Mouse (Mus musculus) right cerebral cortex, adult 18-20 months (tissue): Measurements from ENCODE around the gene Tcte1.
A peak's percentile ranks its signal among the peaks of the same experiment; 100 is the strongest.

Source experiments
- DNase-seq: peaks from one replicate; pipeline ENCODE4 v3.0.0; 2022; ENCODE audit warnings: mixed read lengths

The Tcte1 gene

DNA sequence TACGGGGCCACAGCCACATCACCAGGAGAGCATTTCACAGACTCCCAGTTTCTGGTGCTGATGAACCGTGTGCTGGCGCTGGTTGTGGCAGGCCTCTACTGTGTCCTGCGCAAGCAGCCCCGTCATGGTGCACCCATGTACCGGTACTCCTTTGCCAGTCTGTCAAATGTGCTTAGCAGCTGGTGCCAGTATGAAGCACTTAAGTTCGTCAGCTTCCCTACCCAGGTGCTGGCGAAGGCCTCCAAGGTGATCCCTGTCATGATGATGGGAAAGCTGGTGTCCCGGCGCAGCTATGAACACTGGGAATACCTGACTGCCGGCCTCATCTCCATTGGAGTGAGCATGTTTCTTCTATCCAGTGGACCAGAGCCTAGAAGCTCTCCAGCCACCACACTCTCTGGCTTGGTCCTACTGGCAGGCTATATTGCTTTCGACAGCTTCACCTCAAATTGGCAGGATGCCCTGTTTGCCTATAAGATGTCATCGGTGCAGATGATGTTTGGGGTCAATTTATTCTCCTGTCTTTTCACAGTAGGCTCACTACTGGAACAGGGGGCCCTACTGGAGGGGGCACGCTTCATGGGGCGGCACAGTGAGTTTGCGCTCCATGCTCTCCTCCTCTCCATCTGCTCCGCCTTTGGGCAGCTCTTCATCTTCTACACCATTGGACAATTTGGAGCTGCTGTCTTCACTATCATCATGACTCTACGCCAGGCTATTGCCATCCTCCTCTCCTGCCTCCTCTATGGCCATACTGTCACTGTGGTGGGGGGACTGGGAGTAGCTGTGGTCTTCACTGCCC lies 43.3 kb downstream of the Tcte1 start:
- DNase-seq: no peak

DNA sequence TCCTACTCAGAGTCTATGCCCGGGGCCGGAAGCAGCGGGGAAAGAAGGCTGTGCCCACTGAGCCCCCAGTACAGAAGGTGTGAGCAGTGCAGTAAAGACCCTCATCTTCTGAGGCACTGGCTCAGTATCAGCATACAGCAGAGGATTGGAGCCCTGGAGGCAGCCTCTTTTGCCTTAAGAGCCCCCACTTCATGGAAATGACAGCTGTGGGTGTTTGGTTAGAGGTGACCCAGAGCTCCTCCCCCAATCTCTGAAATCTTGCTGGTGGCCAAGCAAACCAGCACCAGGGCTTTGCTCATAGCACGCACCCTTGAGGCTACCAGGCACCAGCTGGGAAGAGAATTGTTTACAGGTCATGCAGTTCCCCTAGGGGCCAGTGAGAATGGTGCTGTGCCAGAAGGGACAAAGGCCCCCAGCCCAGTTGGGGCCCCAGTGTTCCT lies 43.9 kb downstream of the Tcte1 start:
- no peak for DNase-seq

DNA sequence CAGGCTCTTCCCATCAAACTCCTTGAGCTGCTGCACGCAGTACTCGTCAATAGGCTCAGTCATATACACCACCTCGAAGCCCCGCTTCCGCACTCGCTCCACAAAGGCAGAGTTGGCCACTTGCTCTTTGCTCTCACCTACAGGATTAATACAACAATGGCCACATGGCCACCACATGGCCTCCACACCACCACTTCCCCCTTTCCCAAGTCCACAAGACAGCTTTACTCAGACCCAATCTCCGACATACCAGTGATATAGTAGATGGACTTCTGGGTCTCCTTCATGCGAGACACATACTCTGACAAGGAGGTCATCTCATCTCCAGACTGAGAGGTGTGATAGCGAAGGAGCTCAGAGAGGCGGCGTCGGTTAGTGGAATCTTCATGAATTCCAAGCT lies 45.8 kb downstream of the Tcte1 start:
- no peak for DNase-seq

DNA sequence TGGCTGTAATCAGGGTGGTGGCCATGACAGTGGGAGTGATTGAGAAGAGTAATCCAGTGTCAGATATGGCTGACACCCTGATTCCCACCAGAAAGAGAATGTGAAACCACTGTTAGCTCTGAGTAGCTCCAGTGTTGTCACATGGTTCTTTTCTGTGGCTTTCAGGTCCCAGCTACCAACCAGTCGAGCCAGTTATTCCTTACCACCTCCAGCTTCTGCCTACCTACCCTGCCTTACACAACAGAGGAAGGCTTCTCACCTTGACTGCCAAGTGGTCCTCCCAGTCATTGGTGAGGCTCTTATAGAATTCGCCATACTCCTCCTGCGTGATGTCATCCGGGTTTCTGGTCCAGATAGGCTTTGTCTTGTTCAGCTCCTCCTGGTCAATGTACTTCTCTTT lies 46.8 kb downstream of the Tcte1 start:
- DNase-seq: no peak

DNA sequence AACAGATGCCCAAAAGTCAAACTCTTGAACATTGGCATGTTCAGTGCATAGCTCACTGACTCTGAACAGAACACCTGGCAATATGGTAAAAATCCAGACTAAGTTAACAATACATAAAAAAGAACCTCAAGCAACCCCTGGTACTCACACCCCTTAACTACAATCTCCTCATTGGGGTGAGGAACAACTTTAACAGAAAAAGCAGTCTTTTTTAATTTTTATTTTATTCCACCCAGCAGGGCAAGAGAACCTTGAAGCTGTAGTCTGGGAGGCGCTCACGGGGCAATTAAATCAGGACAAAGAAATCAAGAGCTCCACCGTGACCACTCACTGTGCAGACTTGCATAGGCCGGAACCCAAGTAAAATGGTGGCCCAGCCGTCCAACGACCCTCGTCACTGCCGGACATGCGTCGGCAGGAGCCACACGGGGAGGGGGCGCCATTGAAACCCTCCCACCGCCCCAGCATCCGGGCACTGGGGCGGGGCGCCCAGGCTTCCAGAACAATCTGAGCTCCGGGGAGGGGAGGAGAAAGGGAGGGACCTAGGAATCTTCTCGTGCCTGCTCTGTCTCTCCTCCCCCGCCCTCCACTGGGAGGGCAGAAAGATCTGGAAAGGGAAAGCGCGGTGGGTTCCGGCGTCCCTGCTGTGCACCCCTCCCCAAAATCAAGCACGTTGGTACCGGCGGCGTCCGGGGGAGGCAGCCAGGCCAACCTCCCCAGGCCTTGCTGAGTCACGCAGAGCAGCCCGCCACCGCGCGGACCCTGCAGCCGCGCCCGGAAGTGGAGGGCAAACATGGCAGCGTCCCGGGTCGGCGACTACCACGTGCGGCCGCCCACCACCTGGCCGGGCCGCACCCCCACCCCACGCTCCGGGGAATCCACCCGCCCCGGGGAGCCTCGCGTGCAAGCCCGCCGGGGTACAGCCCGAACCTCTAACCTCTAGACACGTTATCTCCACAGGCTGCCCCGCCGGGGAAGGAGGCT lies 49.2 kb downstream of the Tcte1 start:
- peak; percentile 76 for DNase-seq

DNA sequence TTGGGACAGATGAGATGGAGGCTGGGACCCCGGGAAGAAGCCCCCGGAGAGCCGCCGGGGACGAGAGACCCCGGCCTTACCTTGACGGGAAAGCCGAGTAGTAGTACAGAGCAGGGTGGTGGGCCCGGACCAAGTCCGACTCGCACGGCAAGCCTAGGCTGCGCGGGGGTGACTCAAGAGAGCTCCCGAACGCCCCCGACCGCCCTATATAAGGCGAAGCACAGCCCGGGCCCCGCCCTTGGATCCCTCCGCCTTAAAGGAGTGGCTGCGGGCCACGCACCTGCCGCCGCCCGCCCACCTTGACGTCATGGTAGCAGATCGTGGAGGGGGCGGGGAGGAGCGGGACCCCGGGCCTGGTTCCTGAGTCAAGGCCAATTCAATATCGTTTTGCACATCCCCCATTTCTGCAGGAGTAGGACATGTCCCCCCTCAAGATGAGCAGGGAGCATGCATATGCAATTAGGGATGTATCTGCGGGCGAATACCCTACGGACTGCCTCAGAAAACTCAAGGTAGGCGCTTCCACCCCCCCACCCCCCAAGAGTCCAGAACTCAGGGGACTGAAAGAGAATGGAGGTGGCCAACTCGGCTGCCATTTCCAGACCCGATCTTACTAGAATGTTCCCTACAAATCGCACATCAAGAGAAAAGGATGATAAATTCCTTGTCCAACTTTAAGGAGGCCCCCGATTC lies 50.0 kb downstream of the Tcte1 start, which contains the start of gene Hsp90ab1:
Hsp90ab1 (minus strand) TSS at position 185 of the 693 bp plus-strand sequence.
- DNase-seq: peak; percentile 99

DNA sequence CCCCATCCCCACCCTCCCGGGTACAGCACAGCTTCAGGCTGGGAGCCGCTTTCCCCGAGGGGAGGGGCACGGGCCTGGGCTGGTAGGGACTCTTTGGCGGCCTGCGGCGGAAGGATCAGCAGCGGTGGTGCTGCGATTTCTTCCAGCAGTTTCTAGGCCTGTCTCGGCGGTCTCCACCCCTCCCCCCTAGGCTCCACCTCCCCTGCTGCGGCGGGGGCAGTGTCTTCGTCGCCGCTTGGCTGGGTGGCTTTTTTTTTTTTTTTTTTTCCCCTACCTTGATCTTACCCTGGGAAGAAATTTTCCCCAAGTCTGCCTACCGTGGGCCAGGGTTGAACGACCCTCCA lies 50.5 kb downstream of the Tcte1 start:
- peak; percentile 96 for DNase-seq

DNA sequence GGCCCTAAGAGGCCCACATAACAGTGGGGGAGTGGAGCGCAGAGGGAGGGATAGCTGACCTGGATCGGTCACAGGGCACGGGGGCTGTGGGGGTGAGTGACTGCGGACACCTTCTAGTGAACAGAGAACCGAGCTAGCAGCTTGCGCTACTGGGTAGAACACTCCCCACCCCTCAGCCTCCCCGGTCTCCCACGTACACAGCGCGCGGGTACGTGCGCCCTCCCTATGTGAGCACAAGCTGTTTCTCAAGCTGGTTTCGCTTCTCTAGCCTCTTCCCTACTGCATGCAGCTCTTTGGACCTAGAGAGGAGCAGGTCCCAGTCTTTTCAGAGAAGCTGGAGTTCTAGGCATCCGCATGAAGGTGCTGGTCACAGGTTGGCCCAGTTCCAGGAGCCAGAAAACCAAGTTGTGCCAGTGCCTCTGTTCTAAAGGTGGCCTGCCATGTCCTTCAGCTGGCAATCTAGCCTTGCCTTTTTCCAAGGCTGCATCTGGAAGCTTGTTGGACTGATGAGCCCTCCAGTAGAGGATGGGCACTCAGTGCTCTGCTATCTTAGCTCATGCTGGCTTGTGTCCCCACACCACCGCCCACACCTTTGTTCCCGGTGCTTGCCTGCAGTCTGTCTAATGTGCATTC lies 51.0 kb downstream of the Tcte1 start:
- peak; percentile 87 for DNase-seq

DNA sequence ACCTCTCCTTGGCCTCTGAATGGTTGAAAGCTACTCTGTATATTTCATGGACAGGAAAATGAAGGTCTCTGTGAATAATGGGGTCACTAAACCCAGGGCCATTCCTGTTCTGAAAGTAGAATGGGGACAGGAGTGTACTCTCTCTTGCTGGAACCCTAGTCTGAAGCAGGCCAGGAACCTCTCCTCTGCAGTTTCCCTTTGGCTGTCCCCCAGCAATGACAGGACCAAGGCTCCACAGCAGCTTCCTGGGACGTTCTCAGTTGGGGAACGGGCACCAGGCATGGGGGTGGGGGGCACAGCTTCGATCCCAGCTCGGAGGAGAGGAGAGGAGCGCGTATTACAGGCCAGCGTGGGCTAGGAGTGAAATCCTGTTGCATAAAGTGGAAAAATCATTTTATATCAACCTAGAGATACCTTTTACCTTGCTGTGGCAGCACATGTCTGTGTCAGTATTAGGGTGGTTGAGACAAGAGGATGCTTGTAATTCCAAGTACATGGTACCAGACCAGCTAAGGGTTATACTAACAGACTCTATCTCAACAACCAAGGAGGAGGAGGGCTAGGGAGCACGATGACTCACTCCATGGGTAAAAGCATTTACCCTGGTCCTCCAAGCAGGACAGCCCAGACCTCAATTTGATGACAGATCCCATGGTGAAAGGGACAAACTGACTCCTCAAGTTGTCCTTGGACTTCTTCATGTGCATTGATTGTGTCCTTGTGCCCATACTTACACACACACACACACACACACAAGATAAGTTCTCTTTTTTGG lies 52.1 kb downstream of the Tcte1 start:
- no peak for DNase-seq

DNA sequence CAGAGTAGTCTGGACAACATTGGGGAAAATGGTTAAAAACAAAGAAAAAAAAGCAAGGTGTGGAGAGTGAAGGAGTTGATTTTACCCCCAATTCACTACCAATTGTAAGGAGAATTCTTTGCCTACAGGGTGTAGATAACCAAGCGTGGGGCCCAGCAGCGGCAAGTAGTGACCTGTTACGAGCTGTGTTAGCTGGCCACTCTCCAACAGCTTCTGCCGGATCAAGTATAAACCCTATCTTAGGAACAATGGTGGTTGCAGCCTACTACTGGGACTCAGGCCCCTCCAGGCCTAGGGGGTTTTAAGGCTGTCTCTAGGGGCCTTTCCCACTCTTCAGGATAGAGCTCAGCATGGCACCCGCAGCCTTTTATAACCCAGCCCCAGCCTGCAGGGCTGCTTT lies 55.0 kb downstream of the Tcte1 start:
- no peak for DNase-seq

DNA sequence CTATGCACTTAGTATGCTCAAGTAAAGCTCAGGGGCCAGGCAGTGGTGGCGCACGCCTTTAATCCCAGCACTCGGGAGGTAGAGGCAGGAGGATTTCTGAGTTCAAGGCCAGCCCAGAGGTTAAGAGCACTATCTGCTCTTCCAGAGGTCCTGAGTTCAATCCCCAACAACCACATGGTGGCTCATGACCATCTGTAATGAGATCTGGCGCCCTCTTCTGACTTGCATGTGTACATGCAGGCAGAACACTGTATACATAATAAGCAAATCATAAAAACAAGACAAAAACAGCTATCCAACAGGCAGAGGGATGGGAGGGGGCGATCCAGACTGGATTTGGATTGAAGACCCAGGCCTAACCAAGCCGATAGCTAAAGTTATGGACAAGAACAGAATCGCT lies 55.6 kb downstream of the Tcte1 start:
- DNase-seq: no peak

DNA sequence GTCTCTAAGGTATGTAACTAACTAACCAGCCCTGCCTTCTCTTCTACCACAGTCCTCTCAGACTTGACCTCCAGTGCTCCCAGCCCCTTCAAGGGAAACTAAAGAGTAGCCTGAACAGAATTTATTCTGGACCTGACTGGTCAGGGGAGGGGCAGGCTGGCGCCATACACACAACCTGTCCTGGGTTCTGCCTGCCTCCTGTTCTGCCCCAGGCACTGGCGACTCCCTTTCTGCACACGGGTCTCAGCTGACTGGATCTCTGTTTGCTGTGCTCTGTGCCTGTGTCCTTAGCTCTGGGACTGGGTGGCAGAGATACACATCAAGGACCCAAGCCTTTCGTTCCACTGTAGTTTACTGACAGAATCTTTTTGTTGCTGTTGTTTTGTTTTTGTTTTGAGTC lies 56.3 kb downstream of the Tcte1 start:
- no peak for DNase-seq

DNA sequence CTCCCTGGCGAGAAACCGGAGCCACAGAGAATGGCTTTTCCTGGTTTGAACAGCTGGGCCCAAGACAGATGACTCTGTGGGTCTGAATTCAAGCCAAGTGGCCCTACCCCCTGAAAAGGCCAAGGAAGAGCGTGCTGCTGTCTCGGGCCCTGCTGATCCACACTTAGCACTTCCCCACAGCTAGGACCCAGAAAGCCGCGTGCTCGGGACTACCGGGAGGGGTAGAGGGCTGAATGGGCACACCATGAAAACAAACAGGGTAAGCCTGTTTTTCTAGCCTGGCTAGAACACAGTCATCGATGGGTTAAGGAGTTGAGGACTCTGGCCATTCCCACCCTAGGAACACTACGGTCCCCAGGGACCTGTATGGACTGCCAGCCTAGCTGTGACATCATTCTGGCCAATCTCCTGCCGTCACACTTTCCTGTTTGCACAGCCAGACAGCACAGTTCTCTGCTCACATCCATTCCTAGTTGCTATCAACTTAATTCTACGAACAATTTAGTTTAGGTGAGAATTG lies 57.8 kb downstream of the Tcte1 start:
- no peak for DNase-seq

DNA sequence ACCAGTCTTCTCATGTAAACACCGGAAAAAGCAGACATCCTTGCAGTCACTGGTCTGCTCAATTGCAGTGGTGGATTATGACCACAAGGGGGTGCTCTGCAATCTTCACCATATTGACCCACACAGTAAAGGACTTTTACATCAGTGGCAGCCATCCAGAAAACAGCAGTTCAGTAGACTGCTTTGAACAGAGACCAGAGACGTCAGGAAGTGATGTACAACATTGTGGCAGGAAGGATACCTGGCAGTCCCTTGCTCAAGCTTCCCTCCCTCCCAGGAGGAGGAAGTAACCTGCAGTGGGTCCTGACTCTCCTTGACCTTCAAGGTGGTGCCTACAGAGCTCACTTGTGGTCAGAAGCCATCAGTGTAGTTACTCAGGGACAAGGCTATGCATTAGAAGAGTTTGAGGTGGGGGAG lies 58.3 kb downstream of the Tcte1 start:
- peak; percentile 54 for DNase-seq

DNA sequence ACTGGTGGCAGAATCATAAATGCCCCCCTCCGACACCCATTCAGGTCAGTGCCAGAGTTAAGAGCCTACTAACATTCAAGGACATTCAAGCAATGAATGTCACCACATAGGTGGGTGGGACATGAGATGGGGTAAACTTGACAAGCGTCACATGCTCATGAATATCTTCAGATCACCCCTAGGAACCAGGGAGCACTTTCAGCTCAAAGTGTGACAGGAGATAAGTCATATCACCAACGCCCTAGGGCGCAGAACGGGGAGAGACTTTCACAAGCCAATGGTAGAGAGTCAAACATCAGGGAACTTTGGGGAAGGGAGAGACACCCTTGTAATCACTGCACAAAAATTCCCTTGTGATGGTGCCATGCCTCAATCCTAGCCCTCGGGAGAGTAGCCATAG lies 59.0 kb downstream of the Tcte1 start:
- no peak for DNase-seq

DNA sequence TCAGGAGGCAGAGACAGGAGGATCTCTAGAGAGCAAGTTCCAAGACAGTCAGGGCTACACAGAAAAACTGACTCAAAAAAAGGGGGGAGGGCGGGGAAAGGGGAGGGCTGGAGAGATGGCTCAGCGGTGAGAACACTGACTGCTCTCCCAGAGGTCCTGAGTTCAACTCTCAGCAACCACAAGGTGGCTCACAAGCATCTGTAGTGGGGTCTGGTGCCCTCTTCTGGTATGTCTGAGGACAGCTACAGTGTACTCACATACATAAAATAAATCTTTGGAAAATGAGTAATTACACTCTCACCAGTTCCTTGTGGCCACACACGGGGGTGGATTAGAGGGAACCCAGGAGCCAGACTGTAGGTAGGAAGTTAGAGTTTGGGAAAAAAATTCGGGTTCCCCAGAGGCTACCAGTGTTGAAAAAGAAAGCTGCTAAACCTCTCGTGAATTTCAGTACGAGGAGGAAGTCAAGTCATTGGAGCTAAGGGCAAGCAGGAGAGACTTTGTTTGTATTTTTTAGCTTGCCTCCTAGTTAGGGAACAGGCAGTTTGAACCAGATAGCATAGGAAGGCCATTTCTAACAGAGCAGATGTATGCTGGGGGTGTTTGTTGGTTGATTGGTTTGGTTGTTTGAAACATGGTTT lies 59.6 kb downstream of the Tcte1 start:
- DNase-seq: no peak

DNA sequence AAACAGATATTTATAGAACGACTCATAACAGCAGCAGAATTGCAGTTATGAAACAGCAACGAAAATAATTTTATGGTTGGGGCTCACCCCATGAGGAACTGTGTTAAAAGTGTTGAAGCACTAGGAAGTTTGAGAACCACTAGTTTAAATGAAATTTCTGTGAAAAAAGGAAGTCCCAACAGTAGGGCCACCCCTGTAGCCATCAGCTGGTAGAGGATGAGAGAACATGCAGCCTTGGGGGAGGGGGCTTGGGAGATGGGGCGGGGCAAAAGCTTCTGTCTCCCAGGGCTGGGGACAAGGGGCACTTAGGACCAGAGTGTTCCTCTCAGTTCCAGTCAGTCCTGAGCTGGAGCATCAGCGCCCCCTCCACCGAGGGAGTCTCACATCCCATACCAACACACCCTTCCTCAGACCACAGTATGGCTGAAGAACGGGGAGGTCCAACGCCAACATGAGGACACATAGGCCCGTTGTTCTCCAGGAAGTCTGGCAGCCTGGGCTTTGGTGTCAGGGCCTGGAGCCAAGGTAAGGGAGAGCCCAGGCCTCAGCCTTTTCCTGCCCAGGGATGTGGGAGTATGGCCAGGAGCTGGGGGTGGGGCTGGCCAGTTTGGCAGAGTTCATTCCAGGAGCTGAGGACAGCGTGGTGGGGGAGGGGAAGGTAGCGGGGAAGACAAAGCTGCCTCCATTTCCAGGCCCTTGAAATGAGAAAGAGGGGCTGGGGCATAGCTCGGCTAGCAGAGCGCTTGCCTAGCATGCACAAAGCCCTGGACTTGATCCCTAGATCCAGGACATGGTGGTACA lies 61.1 kb downstream of the Tcte1 start:
- DNase-seq: peak; percentile 70

DNA sequence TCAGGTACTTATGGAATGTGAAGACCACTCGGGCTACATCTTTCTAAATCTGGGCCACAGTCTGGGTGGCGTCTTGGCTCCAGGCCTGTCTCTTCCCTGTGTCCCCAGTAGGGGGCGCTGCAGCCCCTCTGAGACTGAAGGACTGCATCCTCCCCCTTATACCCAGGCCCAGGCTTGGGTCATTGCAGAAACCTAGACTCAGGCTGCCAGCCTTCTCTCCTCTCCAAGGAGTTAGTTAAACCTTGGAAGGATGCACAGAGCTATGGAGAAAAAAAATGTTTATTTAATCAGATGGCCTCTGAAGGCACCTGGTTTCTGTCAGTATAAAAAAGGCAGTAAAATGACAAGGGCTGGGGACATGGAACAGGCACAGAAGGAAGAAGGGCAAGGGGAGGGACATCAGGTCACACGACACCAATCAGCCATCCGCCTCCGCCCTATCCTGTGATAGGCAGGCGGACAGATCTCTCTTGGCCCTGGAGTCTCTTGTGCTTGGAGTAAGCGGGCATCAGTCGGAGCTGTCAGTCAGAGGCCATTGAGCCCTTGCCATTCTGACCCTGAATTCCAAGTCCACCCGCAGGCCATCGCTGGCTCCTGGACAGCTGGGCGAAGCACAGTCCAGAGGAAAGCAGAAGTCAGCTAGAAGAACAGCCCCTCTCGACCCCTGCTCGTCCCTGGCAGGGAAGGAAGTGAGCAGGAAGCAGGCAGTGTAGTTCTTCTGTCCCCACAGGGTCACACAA lies 61.9 kb downstream of the Tcte1 start:
- DNase-seq: peak; percentile 69

DNA sequence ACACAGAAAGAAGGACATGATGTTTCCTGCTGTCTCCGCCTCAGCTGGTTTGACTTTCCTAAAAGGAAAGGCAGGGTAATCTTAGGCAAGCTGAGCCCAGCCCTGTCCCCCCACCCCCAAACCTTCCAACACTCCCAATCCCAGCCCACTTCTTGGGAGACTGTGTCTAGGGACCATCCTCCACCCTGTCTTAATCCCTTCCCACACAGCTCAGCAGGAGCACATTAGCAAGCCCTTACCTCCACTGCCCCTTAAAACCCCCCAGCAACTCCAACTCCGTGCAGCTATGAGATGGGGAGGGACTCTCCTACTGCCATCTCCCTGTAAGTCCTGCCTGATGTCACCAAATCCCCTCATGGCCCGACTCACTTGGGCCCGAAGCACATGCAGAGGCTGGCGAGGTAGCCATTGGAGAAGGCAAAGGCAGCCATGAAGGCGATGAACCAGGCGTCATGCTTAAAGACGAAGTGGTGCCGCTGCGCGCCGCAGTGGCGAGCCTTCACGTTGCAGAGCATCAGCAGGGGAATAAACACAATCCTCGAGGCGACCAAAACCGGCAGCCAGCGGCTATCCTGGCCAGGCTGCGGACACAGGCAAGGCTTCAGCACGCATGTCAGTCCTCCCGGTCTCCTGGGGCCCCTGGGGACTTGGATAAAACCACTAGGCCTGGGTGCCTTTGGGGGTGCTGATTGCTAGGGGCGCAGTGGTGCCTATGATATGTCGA lies 62.7 kb downstream of the Tcte1 start:
- DNase-seq: no peak
